Mouse (Mus musculus) bone marrow macrophage, adult 2 months (primary cell): Measurements from ENCODE around the gene Fuca1.

Experiments used
- CTCF ChIP-seq: IDR thresholded peaks from 2 replicates; pipeline ENCODE4 v1.5.1; 2012; ENCODE audit warnings: low read depth, mild to moderate bottlenecking, low read length, moderate library complexity
- POLR2A ChIP-seq: IDR thresholded peaks from 2 replicates; pipeline ENCODE4 v1.6.1; 2012; ENCODE audit warnings: mild to moderate bottlenecking, low read depth, low read length, borderline replicate concordance

GRCm38 (mm10) chr4:135949475-135949874, 28.9 kb downstream of the Fuca1 start:
- TF ChIP-seq POLR2A: no peak
- TF ChIP-seq CTCF: no peak
